Mouse (Mus musculus) hematopoietic stem cell, adult 5-6 weeks (primary cell): ENCODE measurements around the gene 2210408I21Rik. TPM values are rescaled to one million over a fixed set of nuclear protein-coding genes. Genes with fewer than 3 reads are reported as not detected.

Experiments
- ATAC-seq, 2 experiments: fragments of 125-278 bp in 1 of 2; replicated peaks in 1 of 2; 2 replicates each; pipeline ENCODE4 v1.8.0; 2016 to 2017; ENCODE audit warnings: inconsistent platforms in 2 of 2, mild to moderate bottlenecking in 2 of 2, moderate number of reproducible peaks in 2 of 2, low read depth in 1 of 2, moderate TSS enrichment in 1 of 2; ENCODE audit not compliant: low FRiP score in 2 of 2, poor library complexity in 2 of 2, severe bottlenecking in 2 of 2, insufficient read depth in 1 of 2, low TSS enrichment in 1 of 2
- total RNA-seq: library from RNA; stranded (forward); fragments of 172-1452, 232-1000 nt; gene quantifications from 2 replicates; pipeline ENCODE4 v1.2.3, GENCODE M21; 2017

2210408I21Rik gene
- total RNA-seq, 1 experiment from 2014 or later = 1.4 TPM

DNA sequence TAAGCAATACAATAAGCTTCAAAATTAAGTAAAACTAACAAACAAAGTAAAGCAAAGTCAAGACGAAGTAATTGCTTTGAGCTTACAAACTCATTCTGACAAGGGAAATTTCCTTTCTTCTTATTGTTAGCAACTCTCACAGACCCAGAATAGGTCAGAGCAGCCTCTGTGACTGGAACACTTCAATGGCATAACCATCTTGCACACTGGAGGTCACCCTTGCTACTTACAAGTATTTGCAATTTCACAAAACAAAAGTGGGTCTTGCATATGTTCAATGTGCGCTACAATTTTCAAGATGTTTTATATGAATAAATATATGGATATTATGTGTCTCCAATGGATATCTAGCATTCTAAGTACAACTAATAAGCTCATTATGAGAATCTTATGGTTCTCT is 265.4 kb downstream of the 2210408I21Rik start:
- ATAC-seq = no peak

GRCm38 (mm10) chr13:77408530-77408929 is 273.2 kb downstream of the 2210408I21Rik start:
- ATAC-seq = no peak

DNA sequence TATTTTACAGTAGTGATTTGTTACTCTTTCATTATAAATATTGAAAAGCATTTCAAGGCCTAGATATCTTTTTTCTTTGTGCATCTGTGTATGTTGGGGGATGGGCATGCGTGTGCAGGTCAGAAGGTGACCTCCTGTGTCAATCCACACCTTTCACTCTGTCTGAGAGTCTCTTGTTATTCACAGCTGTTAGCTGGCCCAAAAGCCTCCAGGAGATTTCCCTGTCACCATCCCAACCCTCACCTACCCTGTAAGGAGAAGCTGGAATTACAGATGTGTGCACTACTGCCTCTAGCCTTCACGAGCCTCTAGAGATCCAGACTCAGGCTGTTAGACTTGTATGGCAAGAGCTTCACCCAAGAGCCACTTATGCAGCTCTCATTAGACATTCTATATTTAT is 274.5 kb downstream of the 2210408I21Rik start:
- ATAC-seq = no peak

DNA sequence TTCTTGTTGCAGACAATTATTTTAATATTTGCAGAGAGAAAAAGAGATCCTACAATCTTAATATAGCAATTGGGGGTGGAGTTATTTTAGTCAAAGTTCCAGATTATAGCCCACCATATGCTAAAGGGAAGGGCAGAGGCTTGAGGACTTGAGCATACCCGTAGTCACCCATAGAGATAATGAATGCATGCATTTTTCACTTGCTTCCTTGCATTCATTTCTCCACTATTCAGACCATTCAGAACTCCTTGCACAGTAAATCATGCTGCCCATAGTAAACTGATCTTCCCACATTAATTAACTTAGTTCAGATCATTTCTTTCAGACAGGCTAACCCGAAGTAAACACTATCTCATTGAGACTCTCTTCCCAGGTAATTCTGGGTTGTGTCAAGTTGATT is 277.5 kb downstream of the 2210408I21Rik start:
- ATAC-seq = no peak

GRCm38 (mm10) chr13:77450007-77450567 is 314.7 kb downstream of the 2210408I21Rik start:
- ATAC-seq = no peak

- no peak for ATAC-seq
Observed at GRCm38 (mm10) chr13:77470093-77470621, 334.8 kb downstream of the 2210408I21Rik start.

GRCm38 (mm10) chr13:77476420-77476819 is 341.1 kb downstream of the 2210408I21Rik start:
- no peak for ATAC-seq

DNA sequence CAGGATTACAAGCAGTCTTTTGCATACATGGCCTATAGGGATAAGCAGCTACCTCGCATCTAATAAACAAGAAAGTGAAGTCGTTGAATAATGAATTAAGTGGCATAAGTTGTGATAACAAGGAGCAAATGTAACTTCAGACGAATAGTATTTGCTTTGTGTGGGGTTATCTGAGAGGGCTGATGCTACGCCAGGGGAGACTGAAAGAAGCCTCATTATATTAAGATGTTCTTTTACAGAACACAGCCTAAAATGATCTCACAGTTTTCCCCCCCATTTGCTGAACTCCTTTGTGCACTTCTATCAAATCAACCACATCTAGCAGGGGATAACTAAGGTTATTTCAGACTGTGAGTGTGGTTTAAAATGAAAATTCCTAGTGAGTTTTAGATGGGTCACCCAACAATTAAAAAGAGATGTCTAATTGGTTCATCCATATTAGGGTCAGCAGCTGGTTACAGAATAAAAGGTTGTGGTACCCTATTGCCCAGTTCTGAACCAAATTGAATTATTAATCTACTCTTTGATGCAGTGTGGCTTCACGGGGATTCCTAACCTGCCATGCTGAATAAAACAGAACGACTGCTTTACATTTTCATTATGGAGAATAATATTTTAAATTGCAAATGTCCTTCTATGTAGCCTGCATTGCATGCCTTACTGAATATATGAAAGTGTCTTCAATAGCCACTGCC is 343.2 kb downstream of the 2210408I21Rik start:
- no peak for ATAC-seq

DNA sequence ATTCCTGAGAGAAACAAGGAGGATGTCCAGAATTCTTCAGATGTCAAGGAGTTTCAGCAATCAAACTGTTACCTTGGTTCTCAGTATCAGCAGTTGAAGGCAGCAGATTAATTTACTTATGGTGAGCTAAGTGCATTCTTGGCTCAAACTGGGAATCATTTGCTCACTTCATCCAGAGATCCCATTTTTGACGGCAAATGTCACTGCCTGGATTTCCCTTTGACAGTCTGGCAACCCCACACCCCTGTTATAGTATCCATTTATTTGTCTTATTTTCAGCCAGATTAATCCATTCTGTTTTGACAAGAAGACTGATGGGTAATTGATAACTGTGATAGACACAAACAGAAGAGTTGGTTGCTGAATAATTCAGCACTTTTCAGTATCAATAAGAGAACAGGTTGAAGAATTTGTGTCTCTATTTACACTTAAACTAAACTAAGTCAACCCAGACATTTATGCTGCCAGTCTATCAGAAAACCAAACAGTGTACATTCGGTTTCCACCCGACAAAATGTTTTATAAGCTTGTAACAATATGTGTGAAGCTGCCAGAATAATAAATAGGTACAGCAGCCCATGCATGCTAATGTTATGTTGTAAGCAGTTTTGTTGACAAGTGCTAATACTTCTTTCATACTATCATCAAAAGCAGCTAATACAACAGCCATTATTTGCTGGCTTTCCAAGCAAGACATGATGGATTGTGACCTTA is 354.8 kb downstream of the 2210408I21Rik start:
- no peak for ATAC-seq

GRCm38 (mm10) chr13:77514046-77514445 is 378.7 kb downstream of the 2210408I21Rik start:
- no peak for ATAC-seq

GRCm38 (mm10) chr13:77528960-77529699 is 393.8 kb downstream of the 2210408I21Rik start:
- ATAC-seq = no peak

DNA sequence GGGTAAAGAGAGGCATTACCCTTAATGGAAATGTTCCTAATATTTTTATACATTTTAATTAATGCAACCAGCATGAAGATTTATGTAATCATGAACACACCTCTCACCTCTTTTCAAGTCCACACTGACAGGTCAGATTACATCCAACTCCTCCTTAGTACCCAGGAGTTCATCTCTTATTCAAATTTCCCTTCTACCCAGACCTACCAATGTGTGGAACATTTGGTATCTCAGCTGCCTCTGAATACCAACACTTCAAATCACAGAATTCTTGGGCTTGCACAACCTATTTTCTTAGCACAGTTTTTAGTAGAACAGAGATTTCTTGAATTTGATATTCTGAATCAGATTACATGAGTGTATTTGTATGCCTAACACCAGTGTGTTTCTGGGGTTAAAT is 394.4 kb downstream of the 2210408I21Rik start:
- no peak for ATAC-seq

DNA sequence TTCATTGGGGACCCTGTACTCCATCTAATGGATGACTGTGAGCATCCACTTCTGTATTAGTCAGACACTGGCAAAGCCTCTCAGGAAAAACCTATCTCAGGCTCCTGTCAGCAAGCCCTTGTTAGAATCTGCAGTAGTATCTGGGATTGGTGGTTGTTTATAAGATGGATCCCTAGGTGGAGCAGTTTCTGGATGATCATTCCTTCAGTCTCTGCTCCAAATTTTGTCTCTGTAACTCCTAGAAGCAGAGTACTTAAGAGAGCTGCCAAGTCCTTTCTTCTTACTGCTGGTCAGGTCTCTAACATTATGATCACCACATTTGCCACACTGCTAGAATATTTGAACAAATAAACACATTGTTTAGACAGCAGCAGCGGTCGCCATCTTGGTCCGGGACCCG is 402.1 kb downstream of the 2210408I21Rik start:
- ATAC-seq = no peak

GRCm38 (mm10) chr13:77547486-77548385 is 412.4 kb downstream of the 2210408I21Rik start:
- no peak for ATAC-seq

DNA sequence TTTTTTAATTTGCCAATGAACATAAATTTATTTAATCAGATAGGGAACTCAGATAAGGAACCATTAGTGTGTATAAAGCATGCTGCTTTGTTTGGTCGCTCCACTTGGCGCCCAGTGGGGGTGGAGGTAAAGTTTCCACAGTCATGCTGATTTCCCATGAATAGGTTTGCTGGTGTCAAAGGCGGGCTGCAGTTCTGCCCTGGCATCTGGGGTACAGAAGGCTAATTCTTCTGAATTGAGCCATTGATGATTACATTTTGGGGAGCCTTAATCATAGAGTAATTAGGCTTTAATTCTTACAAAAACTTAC is 413.0 kb downstream of the 2210408I21Rik start:
- no peak for ATAC-seq

- no peak for ATAC-seq
Observed at GRCm38 (mm10) chr13:77548750-77549149, 413.4 kb downstream of the 2210408I21Rik start.

DNA sequence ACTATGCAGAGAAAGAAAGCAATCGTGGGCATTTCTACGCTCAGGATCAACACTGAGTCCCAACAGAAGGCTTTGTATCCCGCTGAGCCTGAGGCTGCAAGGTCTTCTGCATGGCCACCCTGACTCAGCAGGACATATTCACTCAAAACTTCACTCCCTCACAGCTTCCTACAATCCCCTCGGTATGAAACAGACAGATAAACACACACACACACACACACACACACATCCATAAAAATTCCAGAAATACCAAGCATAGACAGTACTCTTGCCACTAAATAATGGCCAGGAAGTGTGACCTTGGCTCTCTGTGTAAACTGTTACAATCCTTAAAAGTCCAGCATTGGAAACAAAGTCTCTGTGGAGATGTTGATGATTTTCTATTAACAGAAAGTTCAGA is 458.7 kb downstream of the 2210408I21Rik start:
- no peak for ATAC-seq
